Mouse (Mus musculus) layer of hippocampus, postnatal 14 days (tissue): ENCODE results near the gene Ddr2. TPM values are rescaled to one million over a fixed set of nuclear protein-coding genes. Genes with fewer than 3 reads are reported as not detected.
A peak's percentile ranks its signal among the peaks of the same experiment; 100 is the strongest.
"Not testable (repeated sequence)": the region's sequence is repeated elsewhere in the genome, so short reads cannot be mapped to it uniquely, and the experiment has no call there.

Experiments used
- DNase-seq, 2 experiments: peaks; one replicate each; pipeline ENCODE4 v3.0.0; 2021 to 2022; ENCODE audit warnings: low spot score in 2 of 2, mixed read lengths in 1 of 2
- total RNA-seq, 2 experiments: library from RNA; stranded (reverse); gene quantifications; 2 replicates each; pipeline ENCODE4 v1.2.3; 2021

Gene Ddr2
- total RNA-seq, 2 experiments from 2014 or later, result 6.3 to 9.2 TPM

- no peak for DNase-seq
Observed at GRCm38 (mm10) chr1:170043753-170044152, 66.8 kb downstream of the Ddr2 start.

- no peak for DNase-seq
Observed at GRCm38 (mm10) chr1:170042996-170043395, 67.6 kb downstream of the Ddr2 start.

- DNase-seq, result no peak
Observed at GRCm38 (mm10) chr1:170039402-170039801, 71.2 kb downstream of the Ddr2 start.

- DNase-seq, result no peak
Observed at GRCm38 (mm10) chr1:170035575-170035974, 75.0 kb downstream of the Ddr2 start.

GRCm38 (mm10) chr1:170034961-170035360 is 75.6 kb downstream of the Ddr2 start:
- no peak for DNase-seq

- no peak for DNase-seq
Observed at GRCm38 (mm10) chr1:170031656-170032055, 78.9 kb downstream of the Ddr2 start.

GRCm38 (mm10) chr1:170014784-170015183 is 95.8 kb downstream of the Ddr2 start:
- no peak for DNase-seq

- DNase-seq, result no peak
Observed at GRCm38 (mm10) chr1:170010716-170011505, 99.7 kb downstream of the Ddr2 start.

- DNase-seq, result no peak
Observed at GRCm38 (mm10) chr1:170009296-170009695, 101.3 kb downstream of the Ddr2 start.

- no peak for DNase-seq
Observed at GRCm38 (mm10) chr1:170008432-170009220, 101.9 kb downstream of the Ddr2 start.

- no peak for DNase-seq
Observed at GRCm38 (mm10) chr1:170006516-170006915, 104.0 kb downstream of the Ddr2 start.

- DNase-seq, result no peak
Observed at GRCm38 (mm10) chr1:170005297-170005696, 105.3 kb downstream of the Ddr2 start.

GRCm38 (mm10) chr1:169993901-169994300 is 116.7 kb downstream of the Ddr2 start:
- not testable (repeated sequence) for DNase-seq

GRCm38 (mm10) chr1:169986166-169986565 is 124.4 kb downstream of the Ddr2 start:
- DNase-seq, result no peak

- DNase-seq, result no peak
Observed at GRCm38 (mm10) chr1:169977621-169978020, 132.9 kb downstream of the Ddr2 start.

GRCm38 (mm10) chr1:169971998-169972397 is 138.6 kb downstream of the Ddr2 start:
- DNase-seq, result no peak

- DNase-seq, result no peak
Observed at GRCm38 (mm10) chr1:169970936-169971335, 139.6 kb downstream of the Ddr2 start.

- no peak for DNase-seq
Observed at GRCm38 (mm10) chr1:169969516-169969886, 141.1 kb downstream of the Ddr2 start.

- peak; percentile 96 to 99 for DNase-seq
Observed at GRCm38 (mm10) chr1:169968792-169969515, 141.6 kb downstream of the Ddr2 start, which contains the start of gene Hsd17b7. Gene Hsd17b7 (minus strand): TSS chr1:169969241.

GRCm38 (mm10) chr1:169953106-169953505 is 157.5 kb downstream of the Ddr2 start:
- no peak for DNase-seq

- no peak for DNase-seq
Observed at GRCm38 (mm10) chr1:169952636-169953035, 157.9 kb downstream of the Ddr2 start.

- DNase-seq, result no peak
Observed at GRCm38 (mm10) chr1:169951561-169951960, 159.0 kb downstream of the Ddr2 start.
